Mouse (Mus musculus) C2C12 (cell line): ENCODE data around the gene A830018L16Rik.

Source experiments
- CTCF ChIP-seq: IDR thresholded peaks from one replicate; pipeline ENCODE4 v1.5.1; 2011; ENCODE audit not compliant: control insufficient read depth, insufficient read depth, insufficient read length
- MAX ChIP-seq: IDR thresholded peaks from one replicate; pipeline ENCODE4 v1.6.1; 2011; ENCODE audit warnings: mild to moderate bottlenecking, control low read depth

GRCm38 (mm10) chr1:11657341-11658060, 243.6 kb downstream of the A830018L16Rik start:
- no peak for TF ChIP-seq CTCF
- TF ChIP-seq MAX: no peak
